In the genomic region with DNA sequence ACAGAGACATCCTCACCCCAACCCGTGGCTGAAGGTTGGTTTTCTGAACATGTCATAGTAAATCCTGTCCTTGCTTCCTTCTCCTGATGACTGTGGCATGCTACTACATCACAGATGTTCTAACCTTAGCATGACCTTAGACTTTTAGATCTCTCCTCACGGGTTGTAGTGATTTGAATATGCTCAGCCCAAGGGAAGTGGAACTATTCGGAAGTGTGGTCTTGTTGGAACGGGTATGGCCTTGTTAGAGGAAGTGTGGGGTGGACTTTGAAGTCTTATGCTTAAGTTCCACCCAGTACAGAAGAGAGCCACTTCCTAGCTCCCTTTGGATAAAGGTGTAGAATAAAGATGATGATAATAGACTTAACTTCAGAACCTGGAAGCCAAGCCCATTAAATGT, we compare ENCODE assay signal across 24 mouse cellular contexts. TPM values are rescaled to one million over a fixed set of nuclear protein-coding genes. Genes with fewer than 3 reads are reported as not detected.
DNase-seq lines count a peak whose midpoint lies in the region; ATAC-seq and TF ChIP-seq lines count a peak whose summit lies in the region.
"Had no signal": no experiment of that assay in that cellular context is flagged by ENCODE, and none has a peak within 500 bp of the region (broad histone marks: within the 10 kb centered on the region; RNA-seq: fewer than 3 reads in every experiment).

No protein-coding gene starts in this region.

- DNase-seq in forebrain, postnatal 0 days, result no peak
- DNase-seq in forebrain, embryonic 14.5 days (ENCODE audit: low spot score), result no peak
- DNase-seq in monocyte, adult 2 months (ENCODE audit: low read depth in 1 of 2, low spot score in 2 of 2), result peak; percentile 47 to 61
- DNase-seq in cerebellum, postnatal 10 days, result no peak
- DNase-seq in left cerebral cortex, postnatal 14 days (ENCODE audit: low spot score in 2 of 2), result no peak
- no peak for DNase-seq in urinary bladder, postnatal 36 days (ENCODE audit: low spot score in 2 of 2)
- DNase-seq: adrenal gland, postnatal 14 days; cerebellum, adult 11-12 months; cerebellum, adult 9-11 months; embryo, embryonic 11 days; gastrocnemius, postnatal 10 days; heart, adult 2 months; heart, postnatal 14 days had no signal

- no peak for ATAC-seq in forebrain, postnatal 0 days
- no peak for ATAC-seq in forebrain, embryonic 14.5 days
- peak; percentile 60 for ATAC-seq in common myeloid progenitor, adult 5-6 weeks (replicated peaks; ENCODE audit: low read depth, poor library complexity, severe bottlenecking)
- ATAC-seq: activated CD4-positive, CD25-positive, alpha-beta regulatory T cell, adult 4 months; forebrain, embryonic 15.5 days; hindbrain, postnatal 0 days; Patski had no signal

- no peaks in the 10 kb centered on the region for H3K4me1 ChIP-seq in forebrain, postnatal 0 days (ENCODE audit: insufficient read depth)
- H3K4me1 ChIP-seq in forebrain, embryonic 14.5 days (ENCODE audit: control insufficient read depth, insufficient read depth, low read length), result no peaks in the 10 kb centered on the region
- H3K4me1 ChIP-seq: embryonic facial prominence, embryonic 15.5 days; forebrain, embryonic 10.5 days; forebrain, embryonic 15.5 days; heart, embryonic 15.5 days; hindbrain, embryonic 13.5 days had no signal

- 0 out of 2 replicates have a peak overlapping the region, but pooled peaks have one; percentile 21 for H3K27ac ChIP-seq in forebrain, postnatal 0 days (ENCODE audit: low read depth, low read length)
- H3K27ac ChIP-seq in forebrain, embryonic 14.5 days (ENCODE audit: low read depth, low read length), result no peak overlapping the region
- H3K27ac ChIP-seq: embryonic facial prominence, embryonic 15.5 days; forebrain, embryonic 10.5 days; forebrain, embryonic 15.5 days; heart, adult 2 months; heart, embryonic 15.5 days; hindbrain, embryonic 13.5 days; hindbrain, postnatal 0 days had no signal

- H3K36me3 ChIP-seq in forebrain, postnatal 0 days (ENCODE audit: insufficient read depth), result no peaks in the 10 kb centered on the region
- H3K36me3 ChIP-seq in forebrain, embryonic 14.5 days (ENCODE audit: control insufficient read depth, insufficient read depth, low read length), result no peaks in the 10 kb centered on the region
- H3K36me3 ChIP-seq: embryonic facial prominence, embryonic 15.5 days; forebrain, embryonic 10.5 days; forebrain, embryonic 15.5 days; heart, embryonic 15.5 days; hindbrain, embryonic 13.5 days had no signal

- WGBS in forebrain, postnatal 0 days, result 86% methylated on average over 4 of the region's 4 CpGs
- 87% methylated on average over 4 of the region's 4 CpGs for WGBS in forebrain, embryonic 14.5 days

- TF ChIP-seq CTCF in forebrain, postnatal 0 days (IDR thresholded peaks at IDR 0.05; ENCODE audit: low read depth), result no peak

- H3K4me3 ChIP-seq in forebrain, postnatal 0 days (ENCODE audit: low read depth, low read length), result no peak overlapping the region
- H3K4me3 ChIP-seq in forebrain, embryonic 14.5 days (ENCODE audit: low read depth, low read length), result no peak overlapping the region
- H3K4me3 ChIP-seq: embryonic facial prominence, embryonic 15.5 days; erythroblast, embryonic 14.5 days; forebrain, embryonic 10.5 days; forebrain, embryonic 15.5 days; heart, adult 2 months; heart, embryonic 15.5 days; hindbrain, embryonic 13.5 days had no signal

- no peaks in the 10 kb centered on the region for H3K27me3 ChIP-seq in forebrain, postnatal 0 days (ENCODE audit: insufficient read depth, low read length)
- H3K27me3 ChIP-seq in forebrain, embryonic 14.5 days (replicated peaks; ENCODE audit: control insufficient read depth, insufficient read depth, low read length), result no peaks in the 10 kb centered on the region
- H3K27me3 ChIP-seq: embryonic facial prominence, embryonic 15.5 days; forebrain, embryonic 15.5 days; heart, embryonic 15.5 days; hindbrain, embryonic 13.5 days had no signal

- H3K9me3 ChIP-seq in forebrain, postnatal 0 days (ENCODE audit: low read length), result no peaks in the 10 kb centered on the region
- H3K9me3 ChIP-seq in forebrain, embryonic 14.5 days (replicated peaks; ENCODE audit: control insufficient read depth, low read length), result no peaks in the 10 kb centered on the region
- H3K9me3 ChIP-seq: embryonic facial prominence, embryonic 15.5 days; forebrain, embryonic 10.5 days; forebrain, embryonic 15.5 days; heart, embryonic 15.5 days; hindbrain, embryonic 13.5 days had no signal

- no peak overlapping the region for H3K4me2 ChIP-seq in forebrain, postnatal 0 days (ENCODE audit: low read depth)
- no peak overlapping the region for H3K4me2 ChIP-seq in forebrain, embryonic 14.5 days (ENCODE audit: low read length)
- H3K4me2 ChIP-seq: embryonic facial prominence, embryonic 15.5 days; forebrain, embryonic 15.5 days; heart, embryonic 11.5 days; heart, embryonic 15.5 days; hindbrain, embryonic 13.5 days had no signal

- intact Hi-C loops in left cerebral cortex, postnatal 14 days (cut with DNase I), result no loop called here

- no peak overlapping the region for H3K9ac ChIP-seq in forebrain, postnatal 0 days
- H3K9ac ChIP-seq in forebrain, embryonic 14.5 days (ENCODE audit: low read length), result no peak overlapping the region
- H3K9ac ChIP-seq: embryonic facial prominence, embryonic 15.5 days; forebrain, embryonic 15.5 days; heart, embryonic 15.5 days; hindbrain, embryonic 13.5 days had no signal

RNA-seq across cellular contexts. Expression of a gene that starts 22.6 kb away (rescaled TPM):
- total RNA-seq in forebrain, postnatal 0 days (2014; rRNA removed), result 49.6 and 50.6 TPM in 2 replicates
- 3.3 and 9.7 TPM in 2 replicates for polyA plus RNA-seq in forebrain, postnatal 0 days (2015; fragmentation: Nextera tagmentation; extraction: Ambion mirVana)
- polyA plus RNA-seq in forebrain, embryonic 14.5 days (2014; fragmentation: Nextera tagmentation; extraction: Ambion mirVana), result 0.79 and 1.5 TPM in 2 replicates
- 6.5 and 9.6 TPM in 2 replicates for total RNA-seq in common myeloid progenitor, adult 5-6 weeks (2017)
- 100 to 1,000 TPM; 246 to 253 TPM for total RNA-seq in left cerebral cortex, postnatal 14 days (2021)
- polyA plus RNA-seq: erythroblast, embryonic 14.5 days; forebrain, embryonic 10.5 days; heart, embryonic 11.5 days had no signal

Comparison
In these comparisons a context has a peak if more than half of its experiments do, and no peak if none do; other contexts are left out.
1. DNase-seq: peak in monocyte, adult 2 months (2 of 2); none in forebrain, postnatal 0 days (single experiment), forebrain, embryonic 14.5 days (single experiment), cerebellum, postnatal 10 days (0 of 2), left cerebral cortex, postnatal 14 days (0 of 2) and urinary bladder, postnatal 36 days (0 of 2).